Mouse (Mus musculus): ENCODE results near the gene Aspg. TPM values are rescaled to one million over a fixed set of nuclear protein-coding genes. Genes with fewer than 3 reads are reported as not detected.

Aspg gene
- polyA plus RNA-seq, 1 experiment from 2014 or later = 11.8 TPM

DNA sequence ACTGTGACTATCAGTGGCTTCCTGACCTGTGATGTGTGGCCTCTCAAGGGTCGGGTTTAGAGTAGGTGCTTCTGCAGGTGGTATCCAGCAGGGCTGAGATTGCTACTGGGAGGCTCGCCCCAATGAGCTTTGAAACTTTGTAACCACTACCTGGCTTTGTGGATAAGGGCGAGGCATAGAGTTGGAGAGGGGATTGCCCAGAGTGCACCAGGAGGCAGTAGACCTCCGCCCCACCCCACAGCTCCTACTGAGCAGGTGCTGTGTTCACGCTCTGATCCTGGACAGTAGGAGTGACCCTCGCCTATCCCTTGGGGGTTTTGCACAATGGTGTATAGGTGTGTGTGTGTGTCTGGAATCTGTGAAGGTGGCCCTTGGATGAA, 58.4 kb downstream of the Aspg start:
- ChIA-PET CTCF (no interaction called here), POLR2A (no interaction called here)
- no peaks in the 10 kb centered on the region for H3K27me3 ChIP-seq
- TF ChIP-seq CTCF (IDR thresholded peaks at IDR 0.05) = no peak
- in situ Hi-C loops (cut with MboI; ENCODE audit: low pct_unique_long_range_greater_than_20kb) = no loop called here
- DNase-seq (ENCODE audit: low read depth, low spot score) (no peak), ATAC-seq (no peak)

DNA sequence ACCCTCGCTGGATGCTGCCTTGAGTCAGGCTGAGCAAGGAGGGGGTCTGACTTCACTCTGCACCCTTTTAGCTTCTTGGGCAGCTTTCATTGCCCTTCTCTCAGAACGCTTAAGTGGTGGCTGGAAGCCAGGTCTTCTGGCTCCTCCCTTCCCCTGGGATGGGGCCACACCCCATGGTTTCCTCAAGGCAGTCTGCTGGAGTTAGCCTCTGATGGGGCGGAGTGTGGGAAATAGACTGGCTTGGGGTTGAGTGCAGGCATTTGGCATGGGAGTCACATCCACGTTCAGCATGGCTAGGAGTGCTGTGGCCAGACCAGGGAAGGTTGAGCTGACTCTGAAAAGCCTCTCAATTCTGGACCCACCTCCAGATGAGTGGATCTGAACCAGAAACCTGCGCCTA, 62.8 kb downstream of the Aspg start:
- no peaks in the 10 kb centered on the region for H3K27me3 ChIP-seq
- ATAC-seq (peak; percentile 16), DNase-seq (ENCODE audit: low read depth, low spot score) (no peak)

DNA sequence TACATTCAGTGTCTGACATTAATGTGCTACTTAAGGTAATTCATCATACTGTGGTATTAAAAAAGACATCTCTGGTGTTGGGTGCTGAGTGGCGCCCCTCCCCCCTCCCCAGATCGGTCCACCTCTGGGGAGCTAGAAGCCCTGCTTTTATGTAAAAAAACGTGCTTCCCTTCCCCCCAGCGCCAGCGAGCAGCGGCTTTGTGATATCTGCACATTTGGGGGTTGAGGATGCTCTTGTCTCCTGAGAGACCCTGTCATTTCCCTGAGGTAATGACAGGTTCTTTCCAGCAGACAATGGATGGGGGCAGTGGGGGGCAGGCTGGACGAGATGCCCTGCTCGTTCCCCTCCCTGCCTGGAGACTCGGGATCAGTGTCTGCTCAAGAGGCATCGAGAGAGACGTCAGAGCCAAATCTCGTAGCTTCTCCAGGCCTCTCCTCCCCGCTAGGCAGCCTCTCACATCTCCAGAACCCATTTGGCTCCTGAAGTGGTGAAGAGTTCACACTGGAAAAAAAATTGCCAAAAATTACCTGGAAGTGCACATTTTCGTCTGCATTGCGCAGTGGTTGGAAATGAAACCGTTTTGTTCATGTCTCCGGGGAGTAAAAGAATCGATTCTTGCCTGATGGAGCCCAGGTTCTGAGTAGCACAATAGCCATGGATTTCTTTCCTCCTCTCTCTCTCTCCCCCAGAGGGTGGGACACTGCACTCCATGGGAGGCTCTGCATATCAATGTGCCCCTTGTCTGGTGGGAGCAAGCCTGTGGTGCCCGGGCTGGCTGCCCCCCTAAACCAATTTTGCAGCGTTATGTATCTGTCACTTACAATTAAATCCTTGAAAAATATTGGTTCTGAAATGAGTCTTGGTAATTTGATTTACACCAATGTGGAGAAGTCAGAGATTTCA, 64.4 kb downstream of the Aspg start:
- ATAC-seq = no peak
- H3K27me3 ChIP-seq = no peaks in the 10 kb centered on the region
- in situ Hi-C loops (cut with MboI; ENCODE audit: low pct_unique_long_range_greater_than_20kb) = no loop called here

More for the DNA sequence above, 62.8 kb downstream of the Aspg start:
- in situ Hi-C loops (cut with MboI; ENCODE audit: low pct_unique_long_range_greater_than_20kb) = no loop called here
- no peak for TF ChIP-seq CTCF (IDR thresholded peaks at IDR 0.05)
- CTCF ChIA-PET = no interaction called here
- POLR2A ChIA-PET = no interaction called here

DNA sequence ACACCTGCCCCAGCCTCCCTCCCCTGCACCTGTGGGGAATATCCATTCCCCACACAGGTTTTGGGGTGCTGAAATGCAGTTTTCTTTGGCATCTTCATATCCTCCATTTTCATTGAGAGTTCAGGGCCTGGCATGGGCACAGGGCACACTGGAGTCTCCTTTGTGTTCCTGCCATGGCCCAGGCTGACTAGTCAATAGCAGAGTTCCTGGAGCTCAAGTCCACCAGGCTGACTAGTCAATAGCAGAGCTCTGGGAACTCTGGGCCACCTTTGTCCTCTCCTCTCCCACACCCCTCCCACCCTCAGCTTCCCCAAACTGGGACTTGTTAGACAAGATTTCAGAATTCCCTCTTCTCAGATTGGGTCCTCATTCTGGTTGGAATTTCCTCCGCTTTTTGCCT, 65.2 kb downstream of the Aspg start:
- H3K27me3 ChIP-seq = no peaks in the 10 kb centered on the region
- no peak for TF ChIP-seq CTCF (IDR thresholded peaks at IDR 0.05)
- ChIA-PET POLR2A (no interaction called here), CTCF (interaction anchor here (1.0 kb wide), 1 partner anchor 370 kb away, joined by 3 read pairs; no protein-coding TSS in a partner anchor)
- in situ Hi-C loops (cut with MboI; ENCODE audit: low pct_unique_long_range_greater_than_20kb) = no loop called here
- no peak for ATAC-seq
- DNase-seq (ENCODE audit: low read depth, low spot score) = no peak

More for the DNA sequence above, 64.4 kb downstream of the Aspg start:
- no peak for TF ChIP-seq CTCF (IDR thresholded peaks at IDR 0.05)
- DNase-seq (ENCODE audit: low read depth, low spot score) = no peak
- POLR2A ChIA-PET = no interaction called here
- CTCF ChIA-PET = no interaction called here

DNA sequence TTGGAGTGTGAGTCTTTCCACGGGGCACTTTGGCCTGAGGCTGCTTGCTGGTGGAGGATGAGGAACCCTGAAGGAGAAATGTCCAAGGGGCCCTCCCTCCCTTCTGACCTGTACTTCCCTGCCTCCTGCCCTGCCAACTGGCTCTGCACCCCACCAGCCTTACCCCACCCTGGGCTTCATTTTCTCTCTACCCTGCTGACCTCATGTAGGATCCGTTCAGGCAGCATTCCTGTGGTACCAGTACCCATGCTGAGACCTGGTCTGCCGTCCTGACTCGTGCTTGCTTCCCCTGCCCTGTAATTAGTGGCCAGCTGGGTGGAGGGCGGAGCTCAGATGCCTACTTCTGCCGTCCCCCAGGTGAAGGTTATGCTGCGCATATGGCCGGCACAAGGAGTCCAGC, 65.7 kb downstream of the Aspg start:
- ATAC-seq (peak; percentile 83), DNase-seq (ENCODE audit: low read depth, low spot score) (peak; percentile 68)
- in situ Hi-C loops (cut with MboI; ENCODE audit: low pct_unique_long_range_greater_than_20kb) = no loop called here
- CTCF ChIA-PET = interaction anchor here (1.0 kb wide), 1 partner anchor 370 kb away, joined by 3 read pairs; no protein-coding TSS in a partner anchor
- POLR2A ChIA-PET = interaction anchor here (0.9 kb wide), 1 partner anchor 24 kb away, joined by 3 read pairs; no protein-coding TSS in a partner anchor
- no peak for TF ChIP-seq CTCF (IDR thresholded peaks at IDR 0.05)
- H3K27me3 ChIP-seq = no peaks in the 10 kb centered on the region

Other genes starting within 250 kb of the Aspg start
- gene Ppp1r13b, start 198.6 kb upstream of the Aspg start, polyA plus RNA-seq (2021) = 6.9 TPM
- gene Atp5mpl, start 139.7 kb upstream of the Aspg start, polyA plus RNA-seq (2021) = 472 TPM
- gene Tdrd9, start 135.1 kb upstream of the Aspg start, polyA plus RNA-seq (2021) = 0.21 TPM
- gene Rd3l, start 125.4 kb upstream of the Aspg start, polyA plus RNA-seq (2021) = not detected
- 13.5 TPM for gene Kif26a, start 39.5 kb downstream of the Aspg start, polyA plus RNA-seq (2021)

Data from Patski (cell line).